Mouse (Mus musculus) megakaryocyte, embryonic 14.5 days (primary cell): ENCODE data around the gene Kiss1r. TPM values are rescaled to one million over a fixed set of nuclear protein-coding genes. Genes with fewer than 3 reads are reported as not detected.
A peak's percentile ranks its signal among the peaks of the same experiment; 100 is the strongest.

Experiments used
- H3K27me3 ChIP-seq: replicated peaks from 2 replicates; pipeline ENCODE3; 2012; ENCODE audit warnings: inconsistent platforms
- H3K36me3 ChIP-seq: replicated peaks from 2 replicates; pipeline ENCODE3; 2012; ENCODE audit warnings: low read length, inconsistent platforms, mixed read lengths
- H3K4me1 ChIP-seq: 2 replicates; pipeline ENCODE4 v1.6.1; 2012; ENCODE audit warnings: inconsistent platforms
- H3K4me3 ChIP-seq: replicated peaks from 2 replicates; pipeline ENCODE3; 2012; ENCODE audit warnings: moderate library complexity, mild to moderate bottlenecking, inconsistent platforms
- H3K9me3 ChIP-seq: 2 replicates; pipeline ENCODE4 v1.6.1; 2012; ENCODE audit warnings: inconsistent platforms
- FLI1 ChIP-seq: IDR thresholded peaks from 2 replicates; pipeline ENCODE4 v1.6.1; 2012; ENCODE audit warnings: low read length, inconsistent platforms, mixed read lengths
- GATA1 ChIP-seq: IDR thresholded peaks from 3 replicates; pipeline ENCODE4 v1.6.1; 2012; ENCODE audit warnings: mixed read lengths, low read length, inconsistent platforms, borderline replicate concordance
- polyA plus RNA-seq: library from polyadenylated mRNA; stranded (reverse); fragments of >175 nt; gene quantifications from 2 replicates; pipeline ENCODE4 v1.2.3, GENCODE M21; 2012; ENCODE audit warnings: low replicate concordance; ENCODE audit not compliant: insufficient read depth

The Kiss1r gene
- polyA plus RNA-seq, 1 experiment: 4.5 TPM

- peak within 1 kb of the TSS; percentile 35 for H3K4me3 ChIP-seq
- peaks cover 19% of the 10 kb centered on the region for H3K36me3 ChIP-seq
- H3K9me3 ChIP-seq: 0 out of 2 replicates have a peak, but pooled peaks cover 6% of the 10 kb centered on the region
- peaks cover 85% of the 10 kb centered on the region for H3K4me1 ChIP-seq
- H3K27me3 ChIP-seq: peaks cover 19% of the 10 kb centered on the region
- TF ChIP-seq GATA1: no peak
- TF ChIP-seq FLI1: no peak
Observed at GRCm38 (mm10) chr10:79920958-79921535, 4.3 kb downstream of the Kiss1r start, which contains the start of gene R3hdm4. Gene R3hdm4 (minus strand): TSS chr10:79921208.

- peaks cover 90% of the 10 kb centered on the region for H3K4me1 ChIP-seq
Observed at GRCm38 (mm10) chr10:79921572-79921971, 4.8 kb downstream of the Kiss1r start.

GRCm38 (mm10) chr10:79924998-79925784, 8.4 kb downstream of the Kiss1r start:
- no peak for TF ChIP-seq GATA1
- TF ChIP-seq FLI1: no peak
- Histone ChIP-seq H3K36me3 (peaks cover 26% of the 10 kb centered on the region), H3K4me1 (peaks cover 73% of the 10 kb centered on the region), H3K4me3 (peak overlapping the region; percentile 95), H3K9me3 (0 out of 2 replicates have a peak, but pooled peaks cover 6% of the 10 kb centered on the region), H3K27me3 (peaks cover 15% of the 10 kb centered on the region)

More at GRCm38 (mm10) chr10:79921572-79921971, 4.8 kb downstream of the Kiss1r start:
- TF ChIP-seq GATA1 (no peak), FLI1 (no peak)
- H3K4me3 ChIP-seq: peak overlapping the region; percentile 35
- H3K9me3 ChIP-seq: 0 out of 2 replicates have a peak, but pooled peaks cover 6% of the 10 kb centered on the region
- peaks cover 19% of the 10 kb centered on the region for H3K36me3 ChIP-seq
- peaks cover 19% of the 10 kb centered on the region for H3K27me3 ChIP-seq

GRCm38 (mm10) chr10:79925785-79926490, 9.2 kb downstream of the Kiss1r start:
- Histone ChIP-seq H3K4me3 (peak overlapping the region; percentile 95), H3K9me3 (0 out of 2 replicates have a peak, but pooled peaks cover 6% of the 10 kb centered on the region), H3K27me3 (peaks cover 8% of the 10 kb centered on the region), H3K36me3 (peaks cover 33% of the 10 kb centered on the region), H3K4me1 (peaks cover 73% of the 10 kb centered on the region)
- TF ChIP-seq GATA1 (no peak), FLI1 (no peak)

GRCm38 (mm10) chr10:79926491-79927323, 9.9 kb downstream of the Kiss1r start, which contains the start of gene Arid3a:
Gene Arid3a (plus strand): TSS chr10:79927043.
- TF ChIP-seq FLI1 (no peak), GATA1 (no peak)
- H3K9me3 ChIP-seq: 0 out of 2 replicates have a peak, but pooled peaks cover under 1% of the 10 kb centered on the region
- peak within 1 kb of the TSS; percentile 95 for H3K4me3 ChIP-seq
- peaks cover under 1% of the 10 kb centered on the region for H3K27me3 ChIP-seq
- H3K36me3 ChIP-seq: peaks cover 34% of the 10 kb centered on the region
- peaks cover 73% of the 10 kb centered on the region for H3K4me1 ChIP-seq

- Histone ChIP-seq H3K36me3 (peaks cover 35% of the 10 kb centered on the region), H3K4me3 (peak overlapping the region; percentile 95), H3K27me3 (no peaks in the 10 kb centered on the region), H3K4me1 (peaks cover 76% of the 10 kb centered on the region), H3K9me3 (no peaks in the 10 kb centered on the region)
- TF ChIP-seq FLI1: no peak
Observed at GRCm38 (mm10) chr10:79927324-79928029, 10.7 kb downstream of the Kiss1r start.

- peaks cover 76% of the 10 kb centered on the region for H3K4me1 ChIP-seq
- peak overlapping the region; percentile 95 for H3K4me3 ChIP-seq
- H3K36me3 ChIP-seq: peaks cover 37% of the 10 kb centered on the region
- no peaks in the 10 kb centered on the region for H3K27me3 ChIP-seq
- TF ChIP-seq FLI1 (no peak), GATA1 (no peak)
- no peaks in the 10 kb centered on the region for H3K9me3 ChIP-seq
Observed at GRCm38 (mm10) chr10:79928030-79928694, 11.4 kb downstream of the Kiss1r start.

- Histone ChIP-seq H3K36me3 (peaks cover 46% of the 10 kb centered on the region), H3K27me3 (no peaks in the 10 kb centered on the region), H3K4me3 (peak overlapping the region; percentile 95), H3K9me3 (no peaks in the 10 kb centered on the region), H3K4me1 (peaks cover 76% of the 10 kb centered on the region)
- TF ChIP-seq GATA1 (no peak), FLI1 (no peak)
Observed at GRCm38 (mm10) chr10:79928907-79929701, 12.3 kb downstream of the Kiss1r start.
